Mouse (Mus musculus) lung, postnatal 0 days (tissue): ENCODE data around the gene Dnase2b.

Source experiments
- CTCF ChIP-seq: IDR thresholded peaks from 2 replicates; pipeline ENCODE4 v1.5.1; 2016; ENCODE audit warnings: antibody characterized with exemption, mild to moderate bottlenecking
- EP300 ChIP-seq: IDR thresholded peaks from 2 replicates; pipeline ENCODE4 v1.6.1; 2016; ENCODE audit warnings: antibody characterized with exemption, mild to moderate bottlenecking, control low read depth

DNA sequence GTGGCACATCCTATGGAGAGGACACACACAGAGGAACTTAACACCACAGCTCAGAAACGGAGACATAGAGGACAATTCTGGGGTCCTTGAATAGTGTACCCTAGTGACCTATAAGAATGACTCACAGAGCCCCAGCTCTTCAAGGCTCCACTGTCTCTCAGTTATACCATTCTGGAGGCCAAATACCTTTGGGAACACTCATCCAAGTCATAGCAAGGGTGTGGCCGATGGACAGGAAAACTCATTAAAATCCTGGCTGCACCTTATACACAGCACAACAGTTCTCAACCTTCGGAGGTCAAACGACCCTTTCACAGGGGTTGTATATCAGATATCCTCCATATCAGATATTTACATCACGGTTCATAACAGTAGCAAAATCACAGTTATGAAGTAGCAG, 17.1 kb upstream of the Dnase2b start:
- TF ChIP-seq CTCF (no peak), EP300 (no peak)
